Mouse (Mus musculus) induced T-regulatory cell, adult 2 months (primary cell): ENCODE measurements around the gene Mgat4a.

ENCODE experiments used
- DNase-seq: peaks from one replicate; pipeline ENCODE4 v3.0.0-alpha.2; 2012; ENCODE audit warnings: low read depth

The Mgat4a gene

GRCm38 (mm10) chr1:37540810-37541658 lies at the start of gene Mgat4a:
TSS of gene Mgat4a (minus strand) at chr1:37541016.
- peak; percentile 94 for DNase-seq

GRCm38 (mm10) chr1:37585809-37586480 lies 45.1 kb upstream of the Mgat4a start:
- peak; percentile 65 for DNase-seq

GRCm38 (mm10) chr1:37583795-37584464 lies 43.1 kb upstream of the Mgat4a start:
- DNase-seq: no peak

- DNase-seq: no peak
Measured at GRCm38 (mm10) chr1:37583167-37583566, 42.4 kb upstream of the Mgat4a start.

- DNase-seq: no peak
Measured at GRCm38 (mm10) chr1:37579686-37580085, 38.9 kb upstream of the Mgat4a start.

GRCm38 (mm10) chr1:37572528-37573272 lies 31.9 kb upstream of the Mgat4a start:
- DNase-seq: no peak

- DNase-seq: no peak
Measured at GRCm38 (mm10) chr1:37568379-37568778, 27.6 kb upstream of the Mgat4a start.

GRCm38 (mm10) chr1:37566754-37567153 lies 25.9 kb upstream of the Mgat4a start:
- no peak for DNase-seq

GRCm38 (mm10) chr1:37566344-37566743 lies 25.5 kb upstream of the Mgat4a start:
- DNase-seq: no peak

- DNase-seq: no peak
Measured at GRCm38 (mm10) chr1:37565396-37565795, 24.6 kb upstream of the Mgat4a start.

- DNase-seq: no peak
Measured at GRCm38 (mm10) chr1:37561955-37562354, 21.1 kb upstream of the Mgat4a start.

- DNase-seq: no peak
Measured at GRCm38 (mm10) chr1:37560356-37560755, 19.5 kb upstream of the Mgat4a start.

GRCm38 (mm10) chr1:37551986-37552385 lies 11.2 kb upstream of the Mgat4a start:
- DNase-seq: no peak

GRCm38 (mm10) chr1:37549501-37549900 lies 8.7 kb upstream of the Mgat4a start:
- DNase-seq: peak; percentile 47

- no peak for DNase-seq
Measured at GRCm38 (mm10) chr1:37546398-37547051, 5.7 kb upstream of the Mgat4a start.

GRCm38 (mm10) chr1:37544251-37544650 lies 3.4 kb upstream of the Mgat4a start:
- peak; percentile 68 for DNase-seq

- DNase-seq: no peak
Measured at GRCm38 (mm10) chr1:37543057-37543456, 2.2 kb upstream of the Mgat4a start.

- DNase-seq: peak; percentile 40
Measured at GRCm38 (mm10) chr1:37539968-37540809, 627 bp downstream of the Mgat4a start.

- no peak for DNase-seq
Measured at GRCm38 (mm10) chr1:37534532-37535108, 6.2 kb downstream of the Mgat4a start.

GRCm38 (mm10) chr1:37533181-37533580 lies 7.6 kb downstream of the Mgat4a start:
- DNase-seq: no peak
